Mouse (Mus musculus): ENCODE results near the gene Parvb.
A peak's percentile ranks its signal among the peaks of the same experiment; 100 is the strongest.

The Parvb gene

DNA sequence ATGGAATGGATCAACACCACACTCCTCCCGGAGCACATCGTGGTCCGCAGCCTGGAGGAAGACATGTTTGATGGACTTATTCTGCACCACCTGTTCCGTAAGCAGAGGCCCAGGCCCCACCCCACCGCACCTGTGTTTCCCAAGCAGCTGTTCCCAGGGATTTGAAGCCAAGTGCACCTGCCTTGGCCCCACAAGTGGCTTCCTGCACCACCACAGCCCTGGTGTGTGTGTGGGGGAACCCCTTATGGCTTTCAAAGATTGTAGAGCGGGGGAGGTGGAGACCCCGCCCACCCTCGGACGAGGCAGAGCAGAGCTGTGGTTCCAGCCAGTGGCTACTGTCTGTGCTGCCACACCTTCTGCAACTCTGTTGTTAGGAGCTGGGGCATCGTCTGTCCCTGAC, 97.0 kb downstream of the Parvb start:
- no peak for DNase-seq

DNA sequence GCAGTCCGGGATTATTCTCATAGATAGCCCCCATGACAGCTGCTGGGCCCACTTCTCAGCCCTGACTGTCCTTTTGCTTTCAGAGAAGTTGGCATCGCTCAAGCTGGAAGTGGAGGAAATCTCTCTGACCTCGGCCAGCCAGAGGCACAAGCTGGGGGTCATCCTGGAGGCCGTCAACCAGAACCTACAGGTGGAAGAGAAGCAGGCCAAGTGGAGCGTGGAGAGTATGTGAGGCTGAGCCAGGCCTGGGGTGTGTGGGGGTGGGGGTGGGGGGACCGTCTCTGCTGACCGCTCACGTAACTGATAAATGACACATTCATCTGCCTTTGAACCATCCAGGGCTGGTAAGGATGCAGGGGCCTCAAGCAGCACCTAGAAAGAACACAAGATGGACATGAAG, 98.1 kb downstream of the Parvb start:
- DNase-seq: no peak

DNA sequence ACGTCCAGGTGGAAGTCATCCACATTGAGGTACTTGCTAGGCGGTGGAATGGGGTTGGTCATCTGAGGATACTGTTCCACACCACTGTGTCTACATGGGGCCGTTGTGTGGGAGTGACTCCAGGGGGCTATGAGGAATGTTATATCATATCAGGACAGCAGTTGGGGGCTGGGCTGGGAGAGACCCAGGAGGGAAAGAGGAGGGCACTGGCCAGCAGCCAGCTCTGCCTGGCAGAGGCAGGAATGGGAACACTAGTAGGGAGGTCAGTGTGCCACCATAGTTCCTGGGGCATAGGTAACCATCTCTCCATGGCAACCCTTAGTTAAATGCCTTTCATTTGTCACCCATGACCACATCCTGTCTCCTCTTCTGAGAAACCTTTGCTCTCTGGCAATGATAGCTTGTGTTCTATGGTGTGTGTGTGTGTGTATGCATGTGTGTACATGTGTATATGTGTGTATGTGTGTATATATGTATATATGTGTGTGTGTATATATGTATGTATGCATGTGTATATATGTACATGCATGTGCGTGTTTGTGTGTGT, 99.3 kb downstream of the Parvb start:
- no peak for DNase-seq

DNA sequence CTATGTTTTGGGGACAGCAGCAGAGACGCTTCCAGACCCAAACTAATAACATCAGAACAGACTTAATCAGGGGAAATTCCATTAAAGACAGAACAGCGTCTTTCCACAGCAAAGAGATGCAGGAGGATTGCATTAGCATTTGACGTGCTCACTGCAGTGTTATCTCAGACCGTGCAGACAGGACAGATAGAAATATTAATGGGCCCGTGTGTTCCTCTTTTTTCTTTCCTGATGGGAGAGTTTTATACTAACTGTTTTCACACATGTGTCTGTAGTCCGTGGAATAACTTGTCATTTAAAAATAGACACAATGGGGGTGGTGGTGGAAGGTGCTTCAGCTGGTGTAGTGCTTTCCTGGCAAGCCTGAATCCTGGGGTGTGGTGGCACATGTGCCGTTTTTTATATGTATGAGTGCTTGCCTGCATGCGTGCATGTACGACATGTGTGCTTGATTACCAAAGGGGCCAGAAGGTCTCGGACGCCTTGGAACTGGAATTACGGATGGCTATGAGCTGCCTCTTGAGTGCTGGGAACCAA, 104.5 kb downstream of the Parvb start:
- DNase-seq: peak; percentile 19

DNA sequence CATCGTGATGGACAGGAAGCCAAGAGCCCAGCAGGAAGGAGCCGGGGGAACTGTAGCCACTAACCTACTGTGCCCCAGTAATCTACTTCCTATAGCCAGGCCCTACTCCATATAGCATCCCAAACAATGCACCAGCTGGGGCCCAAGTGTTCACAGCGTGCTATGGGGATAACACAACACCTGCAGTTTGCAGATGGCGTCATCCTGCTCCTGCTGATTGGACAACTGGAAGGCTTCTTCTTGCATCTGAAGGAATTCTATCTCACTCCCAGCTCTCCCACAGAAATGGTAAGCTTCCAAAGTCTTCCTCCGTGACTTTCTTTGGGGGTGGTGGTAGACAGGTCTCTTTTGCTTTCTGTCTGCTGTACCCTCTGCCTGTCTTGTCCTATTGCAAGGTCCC, 105.8 kb downstream of the Parvb start:
- peak; percentile 61 for DNase-seq

DNA sequence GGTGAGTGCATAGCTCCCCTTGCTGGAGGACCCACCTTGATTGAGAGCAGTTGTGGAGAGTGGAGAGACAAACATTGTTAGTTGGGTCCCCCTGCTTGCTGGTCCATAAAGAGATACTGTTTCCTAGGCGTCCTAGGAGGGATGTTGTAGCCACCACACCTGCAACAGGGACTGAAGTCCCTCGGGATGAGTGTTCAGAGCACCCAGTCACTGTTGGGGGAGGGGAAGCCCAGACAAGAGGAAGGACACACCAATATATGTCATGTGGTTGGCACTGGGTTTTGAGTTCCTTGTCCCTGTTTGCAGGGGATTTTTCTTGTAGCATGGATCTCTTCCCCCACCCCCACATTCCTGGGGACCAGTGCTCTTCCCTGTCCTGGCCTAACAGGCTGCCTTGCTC, 109.1 kb downstream of the Parvb start:
- no peak for DNase-seq

DNA sequence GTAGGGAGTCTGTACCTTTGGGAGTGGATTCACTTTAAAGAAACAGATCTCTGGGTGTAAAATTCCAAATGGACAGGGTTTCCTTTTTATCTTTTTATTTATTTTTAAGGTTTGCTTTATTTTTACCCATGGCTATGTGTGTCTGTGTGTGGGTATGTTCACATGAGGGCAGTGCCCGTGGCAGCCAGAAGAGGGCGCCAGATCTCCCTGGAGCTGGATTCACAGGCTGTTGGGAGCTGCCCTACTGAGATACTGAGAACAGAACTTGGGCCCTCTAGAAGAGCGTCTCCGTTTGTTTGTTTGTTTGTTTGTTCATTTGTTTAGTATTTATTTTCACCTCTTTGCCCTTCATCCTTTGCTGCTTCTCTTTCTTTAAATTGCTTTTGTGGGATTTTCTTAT, 116.9 kb downstream of the Parvb start:
- DNase-seq: no peak

DNA sequence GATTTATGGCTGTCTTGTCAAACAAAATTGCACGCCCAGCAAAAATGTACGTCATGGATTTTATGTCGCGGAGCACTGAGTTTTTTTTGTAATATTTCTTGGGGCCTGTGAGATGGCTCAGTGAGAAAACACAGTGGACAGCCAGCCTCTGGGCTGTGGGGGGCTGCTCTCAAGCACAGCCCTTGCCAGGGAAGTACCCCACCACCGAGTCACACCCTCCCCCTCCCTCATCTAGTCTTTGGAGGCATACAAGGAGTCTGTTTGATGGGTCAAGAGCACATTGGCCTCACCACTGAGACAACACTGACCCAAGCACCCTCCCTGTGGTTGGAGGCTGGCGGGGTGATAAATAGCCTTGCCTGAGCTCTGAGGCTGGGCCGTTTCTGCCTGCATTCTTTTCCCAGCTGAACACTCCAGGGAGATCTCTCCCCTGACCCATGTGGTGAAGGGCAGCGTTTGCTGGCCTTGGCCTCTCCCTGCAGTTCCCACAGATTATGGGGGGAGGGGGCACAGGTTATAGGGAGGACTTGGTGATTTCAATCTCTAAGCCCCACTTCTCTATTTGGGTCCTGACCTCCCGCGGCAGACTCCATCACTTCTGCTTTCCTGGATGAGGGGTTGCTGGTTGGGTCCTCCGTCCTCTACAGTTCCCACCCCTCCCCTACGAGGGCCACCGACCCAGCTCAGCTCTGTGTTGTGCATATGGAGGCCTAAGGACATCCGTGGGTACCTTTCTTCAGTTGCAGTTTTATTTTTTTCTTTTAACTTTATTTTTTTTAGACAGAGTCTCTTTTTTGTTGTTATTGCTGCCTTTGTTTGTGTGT, 118.3 kb downstream of the Parvb start:
- DNase-seq: no peak

DNA sequence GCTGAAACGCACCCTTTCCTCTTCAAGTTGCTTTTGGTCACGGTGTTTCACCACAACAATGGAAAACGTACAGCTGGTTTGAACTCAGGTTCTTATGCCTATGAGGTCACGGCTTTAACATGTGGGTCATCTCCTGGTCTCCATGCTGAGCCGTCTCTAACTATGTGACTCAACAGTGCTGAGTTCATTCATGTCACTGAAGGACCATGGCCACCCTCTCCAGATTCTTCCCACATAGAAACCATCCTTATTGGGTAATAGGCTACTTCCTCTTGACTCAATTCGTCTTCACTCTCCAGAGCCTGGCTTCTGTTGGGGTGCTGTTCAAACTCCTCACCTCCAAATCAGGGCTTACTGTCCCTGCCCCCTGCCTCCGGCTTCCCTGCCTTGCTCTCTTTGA, 119.5 kb downstream of the Parvb start:
- no peak for DNase-seq

DNA sequence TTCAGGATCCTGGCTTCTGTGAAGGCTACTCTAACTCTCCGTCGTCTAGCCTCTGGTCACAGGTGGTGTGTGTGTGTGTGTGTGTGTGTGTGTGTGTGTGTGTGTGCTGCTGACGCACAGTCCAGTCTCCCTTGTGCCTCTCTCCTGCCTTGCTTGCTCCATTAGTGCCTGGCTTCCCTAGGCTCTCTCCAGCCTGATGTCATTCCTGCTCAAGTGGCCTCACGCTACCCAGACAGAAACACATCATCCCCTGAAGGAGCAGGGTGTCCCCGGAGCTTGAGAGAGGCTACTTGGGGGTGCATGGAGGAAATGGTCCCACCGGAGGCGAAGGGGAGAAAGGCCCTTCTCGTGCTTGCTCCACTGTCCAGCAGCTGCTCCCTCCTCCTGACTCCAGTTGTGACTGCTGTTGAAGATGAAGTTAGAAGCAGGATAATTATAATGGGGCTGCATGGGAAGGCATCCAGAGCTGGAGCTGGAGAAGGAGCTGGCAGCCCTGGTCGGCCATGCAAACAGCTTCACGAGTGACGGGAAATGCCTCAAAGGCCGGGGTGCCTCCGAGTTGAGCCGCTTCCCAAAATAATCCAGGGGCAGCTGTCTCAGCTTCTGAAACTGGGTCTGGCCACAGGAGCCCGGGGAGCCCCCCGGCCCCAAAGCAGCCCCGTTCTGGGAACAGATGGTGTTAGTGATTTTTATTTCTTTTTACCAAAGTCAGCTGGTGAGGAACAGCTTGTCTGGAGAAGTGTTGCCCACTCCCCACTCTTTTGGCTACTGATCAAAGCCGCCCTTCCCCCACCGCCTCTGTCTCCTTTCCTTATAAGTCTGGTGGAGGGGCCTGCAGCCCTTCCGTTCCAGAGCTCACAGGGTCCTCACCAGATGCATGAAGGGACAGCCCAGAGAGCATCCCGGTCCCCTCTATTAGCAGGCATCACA, 120.3 kb downstream of the Parvb start:
- peak; percentile 39 for DNase-seq

DNA sequence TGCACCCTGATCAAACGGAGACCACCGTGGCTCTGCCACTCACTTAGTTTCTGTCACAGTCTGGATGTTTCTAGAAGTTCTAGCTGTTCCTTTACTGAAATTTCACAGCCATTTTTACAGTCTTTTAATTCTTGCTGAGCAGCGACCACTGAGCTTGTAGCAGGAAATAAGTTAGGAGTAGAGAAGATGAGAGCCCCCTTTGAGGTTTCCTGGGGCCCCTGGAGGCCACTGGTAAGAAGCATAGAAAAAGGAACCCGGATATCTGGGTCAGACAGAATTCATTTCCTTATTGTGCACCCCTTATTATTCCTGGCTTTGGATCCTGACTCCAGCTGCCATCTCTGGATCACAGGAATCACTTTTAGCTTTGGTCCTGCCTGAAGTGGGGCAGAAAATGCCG, 123.2 kb downstream of the Parvb start:
- no peak for DNase-seq

DNA sequence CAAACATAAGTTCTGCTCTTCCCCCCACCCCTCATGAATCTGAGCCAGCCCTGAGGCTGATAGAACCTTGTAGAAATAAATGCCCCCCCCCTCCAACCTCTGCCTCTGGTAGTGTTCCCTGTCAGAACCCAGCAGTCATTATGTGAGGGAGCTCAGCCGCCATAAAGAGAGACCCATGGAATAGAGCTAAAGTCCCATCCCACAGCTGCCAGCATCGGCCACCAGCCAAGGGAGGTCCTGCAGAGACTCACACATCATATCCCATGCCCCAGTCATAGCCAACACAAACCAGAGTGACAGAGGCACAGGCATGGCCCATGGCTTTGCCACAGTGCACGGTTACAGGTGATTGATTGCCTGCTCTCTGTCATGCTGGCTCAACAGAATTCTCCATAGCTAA, 132.9 kb downstream of the Parvb start:
- no peak for DNase-seq

All from right cerebral cortex, postnatal 25 days (tissue).